Mouse (Mus musculus) midbrain, embryonic 11.5 days (tissue): ENCODE results near the gene D17H6S53E. TPM values are rescaled to one million over a fixed set of nuclear protein-coding genes. Genes with fewer than 3 reads are reported as not detected.
A peak's percentile ranks its signal among the peaks of the same experiment; 100 is the strongest.
"Not testable (repeated sequence)": the region's sequence is repeated elsewhere in the genome, so short reads cannot be mapped to it uniquely, and the experiment has no call there.

ENCODE experiments used
- ATAC-seq: fragments of 200-750 bp; cut with Nextera tagmentation; 2 replicates; pipeline ENCODE4 v1.8.0; 2017; ENCODE audit warnings: moderate TSS enrichment, moderate library complexity; ENCODE audit not compliant: low FRiP score
- DNase-seq: peaks from one replicate; pipeline ENCODE4 v3.0.0; 2015; ENCODE audit warnings: low spot score; ENCODE audit errors: missing footprints
- H3K27ac ChIP-seq: fragments of 300-500 bp; sonication (generic); 2 replicates; pipeline ENCODE4 v1.5.1; 2014; ENCODE audit warnings: low read depth, low read length
- H3K27me3 ChIP-seq: fragments of 300-500 bp; sonication (generic); 2 replicates; pipeline ENCODE4 v1.6.1; 2014; ENCODE audit warnings: mild to moderate bottlenecking, low read length, moderate library complexity, mixed read lengths; ENCODE audit not compliant: control insufficient read depth, insufficient read depth
- H3K36me3 ChIP-seq: fragments of 300-500 bp; sonication (generic); 2 replicates; pipeline ENCODE4 v1.6.1; 2014; ENCODE audit warnings: mild to moderate bottlenecking, low read length, moderate library complexity, mixed read lengths; ENCODE audit not compliant: control insufficient read depth, insufficient read depth
- H3K4me1 ChIP-seq: fragments of 300-500 bp; sonication (generic); 2 replicates; pipeline ENCODE4 v1.6.1; 2014; ENCODE audit warnings: low read length; ENCODE audit not compliant: control insufficient read depth, insufficient read depth
- H3K4me2 ChIP-seq: fragments of 300-500 bp; sonication (generic); 2 replicates; pipeline ENCODE4 v1.6.1; 2014; ENCODE audit warnings: mild to moderate bottlenecking, moderate library complexity
- H3K4me3 ChIP-seq: fragments of 300-500 bp; sonication (generic); 2 replicates; pipeline ENCODE4 v1.5.1; 2014; ENCODE audit warnings: low read depth, low read length
- H3K9ac ChIP-seq: fragments of 300-500 bp; sonication (generic); 2 replicates; pipeline ENCODE4 v1.6.1; 2014; ENCODE audit warnings: low read length
- H3K9me3 ChIP-seq: fragments of 300-500 bp; sonication (generic); 2 replicates; pipeline ENCODE4 v1.6.1; 2016; ENCODE audit warnings: low read length; ENCODE audit not compliant: control insufficient read depth
- WGBS: fragments of 180-500 bp; shearing (Covaris S2); extraction: QIAGEN DNeasy Blood & Tissue Kit; methylation state at CpG from one replicate; pipeline ENCODE4 v1.1.7; 2014; 5-methylcytosine and 5-hydroxymethylcytosine counted together
- polyA plus RNA-seq: library from polyadenylated mRNA; unstranded; fragments of >200 nt; fragmentation: Nextera tagmentation; extraction: Ambion mirVana; gene quantifications from 2 replicates; pipeline ENCODE4 v1.2.1, GENCODE M21; 2014

Gene D17H6S53E
- polyA plus RNA-seq, 1 experiment from 2014 or later, result 8.1 TPM

DNA sequence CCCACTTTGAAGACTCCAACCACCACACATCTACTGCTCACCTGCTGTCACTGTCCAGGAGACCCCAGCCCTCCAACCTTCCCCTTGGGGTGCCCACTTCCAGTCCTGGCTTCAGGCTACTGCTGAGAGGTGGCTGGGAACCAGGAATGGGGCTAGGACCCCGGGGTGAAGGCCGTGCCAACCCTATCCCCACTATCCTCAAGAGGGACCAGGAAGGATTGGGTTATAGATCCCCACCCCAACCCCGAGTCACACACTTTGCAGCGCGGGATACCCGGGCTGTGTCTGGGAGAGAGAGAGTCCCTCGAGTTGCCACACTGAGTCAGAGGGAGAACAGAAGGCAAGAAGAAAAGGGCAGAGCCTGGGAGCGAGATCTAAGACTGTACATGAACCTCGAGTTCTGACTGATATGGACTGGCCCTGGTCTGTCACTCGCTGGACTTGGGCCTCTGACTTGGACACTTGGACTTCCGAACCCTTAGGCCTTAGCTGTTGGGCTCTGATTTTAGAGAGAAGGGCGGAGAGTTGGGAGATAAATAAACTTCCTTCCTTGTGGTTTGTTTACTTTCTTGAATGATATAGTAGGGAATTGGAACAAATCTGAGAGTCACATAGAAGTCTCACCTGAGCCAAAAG, 1.8 kb upstream of the D17H6S53E start:
- ATAC-seq, H3K9me3 ChIP-seq, H3K27ac ChIP-seq, H3K36me3 ChIP-seq, DNase-seq, H3K27me3 ChIP-seq, H3K4me2 ChIP-seq, H3K4me3 ChIP-seq, H3K9ac ChIP-seq: not testable (repeated sequence)
- WGBS, result 93% methylated on average over 12 of the region's 12 CpGs
- H3K4me1 ChIP-seq, result peaks cover 23% of the 10 kb centered on the region

DNA sequence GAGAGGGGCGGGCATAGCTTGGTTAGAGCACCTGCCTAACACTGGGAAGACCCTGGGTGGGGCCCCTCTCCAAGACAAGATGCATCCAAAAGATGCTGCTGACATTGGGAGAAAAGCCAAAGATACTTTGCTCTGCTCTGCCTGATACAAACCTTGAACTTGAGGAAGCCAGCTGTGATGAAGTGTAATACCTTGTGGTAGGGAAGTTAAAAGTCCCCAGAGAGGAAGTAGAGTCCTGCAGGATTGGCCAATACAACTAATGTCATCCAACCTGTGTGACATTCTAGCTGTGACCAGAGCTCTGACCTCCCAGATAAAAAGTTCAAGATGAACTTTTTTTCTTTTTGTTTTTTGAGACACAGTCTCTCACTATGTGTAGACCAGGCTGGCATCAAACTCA, 1.1 kb upstream of the D17H6S53E start:
- Histone ChIP-seq H3K9ac (no peak overlapping the region), H3K27me3 (no peaks in the 10 kb centered on the region), H3K4me3 (no peak overlapping the region), H3K9me3 (no peaks in the 10 kb centered on the region), H3K27ac (no peak overlapping the region), H3K36me3 (no peaks in the 10 kb centered on the region; the same call in 1 of the 2 replicates), H3K4me2 (no peak overlapping the region), H3K4me1 (peaks cover 21% of the 10 kb centered on the region)
- 100% methylated on average over 1 of the region's 1 CpGs for WGBS
- DNase-seq (no peak), ATAC-seq (no peak)

- H3K4me2 ChIP-seq, result peak overlapping the region; percentile 75
- peaks cover 16% of the 10 kb centered on the region for H3K4me1 ChIP-seq
- no peak for DNase-seq
- WGBS, result 40% methylated on average over 6 of the region's 6 CpGs
- ATAC-seq, result no peak
- H3K9me3 ChIP-seq, result no peaks in the 10 kb centered on the region
- no peak overlapping the region for H3K27ac ChIP-seq
- peak overlapping the region; percentile 62 for H3K4me3 ChIP-seq
- H3K27me3 ChIP-seq, result no peaks in the 10 kb centered on the region
- no peaks in the 10 kb centered on the region; the same call in 1 of the 2 replicates for H3K36me3 ChIP-seq
- peak overlapping the region; percentile 92 for H3K9ac ChIP-seq
These were observed 595 bp upstream of the D17H6S53E start for GRCm38 (mm10) chr17:35125578-35125977.

GRCm38 (mm10) chr17:35127017-35127416, 844 bp downstream of the D17H6S53E start:
- ATAC-seq (no peak), DNase-seq (no peak)
- H3K4me2 ChIP-seq, result peak overlapping the region; percentile 75
- 78% methylated on average over 13 of the region's 13 CpGs for WGBS
- no peaks in the 10 kb centered on the region for H3K27me3 ChIP-seq
- H3K27ac ChIP-seq, result no peak overlapping the region
- peaks cover 16% of the 10 kb centered on the region for H3K4me1 ChIP-seq
- peak overlapping the region; percentile 92; the same call in 1 of the 2 replicates for H3K9ac ChIP-seq
- H3K36me3 ChIP-seq, result no peaks in the 10 kb centered on the region; the same call in 1 of the 2 replicates
- peak overlapping the region; percentile 62 for H3K4me3 ChIP-seq
- no peaks in the 10 kb centered on the region for H3K9me3 ChIP-seq

- Histone ChIP-seq H3K4me2 (no peak overlapping the region), H3K27me3 (no peaks in the 10 kb centered on the region), H3K4me1 (peaks cover 14% of the 10 kb centered on the region), H3K9me3 (no peaks in the 10 kb centered on the region), H3K9ac (no peak overlapping the region), H3K4me3 (no peak overlapping the region), H3K36me3 (no peaks in the 10 kb centered on the region), H3K27ac (no peak overlapping the region)
- 69% methylated on average over 11 of the region's 11 CpGs for WGBS
- DNase-seq, result no peak
- no peak for ATAC-seq
These were observed 2.8 kb downstream of the D17H6S53E start for GRCm38 (mm10) chr17:35128996-35129395.

- Histone ChIP-seq H3K36me3 (no peaks in the 10 kb centered on the region), H3K27ac (no peak overlapping the region), H3K4me3 (no peak overlapping the region), H3K4me2 (no peak overlapping the region), H3K9me3 (no peaks in the 10 kb centered on the region), H3K9ac (no peak overlapping the region), H3K4me1 (peaks cover 8% of the 10 kb centered on the region), H3K27me3 (no peaks in the 10 kb centered on the region)
- WGBS, result 90% methylated on average over 8 of the region's 8 CpGs
- DNase-seq (no peak), ATAC-seq (no peak)
These were observed 4.9 kb downstream of the D17H6S53E start for GRCm38 (mm10) chr17:35131038-35131437.

- H3K27ac ChIP-seq, result no peak within 1 kb of the TSS
- no peak within 1 kb of the TSS for H3K4me3 ChIP-seq
- ATAC-seq (no peak), DNase-seq (no peak)
- H3K36me3 ChIP-seq, result no peaks in the 10 kb centered on the region
- no peak within 1 kb of the TSS for H3K4me2 ChIP-seq
- H3K9ac ChIP-seq, result no peak within 1 kb of the TSS
- H3K9me3 ChIP-seq, result no peaks in the 10 kb centered on the region
- 87% methylated on average over 15 of the region's 15 CpGs for WGBS
- no peaks in the 10 kb centered on the region for H3K27me3 ChIP-seq
- H3K4me1 ChIP-seq, result peaks cover 9% of the 10 kb centered on the region
These were observed 5.5 kb downstream of the D17H6S53E start, which contains the start of gene Apom for GRCm38 (mm10) chr17:35131500-35132173. Apom (minus strand) TSS chr17:35132050.

GRCm38 (mm10) chr17:35132174-35132560, 6.0 kb downstream of the D17H6S53E start:
- Histone ChIP-seq H3K4me3 (no peak overlapping the region), H3K9ac (no peak overlapping the region), H3K27me3 (no peaks in the 10 kb centered on the region), H3K4me1 (peaks cover 9% of the 10 kb centered on the region), H3K4me2 (no peak overlapping the region), H3K36me3 (no peaks in the 10 kb centered on the region), H3K27ac (no peak overlapping the region), H3K9me3 (no peaks in the 10 kb centered on the region)
- WGBS, result 82% methylated on average over 3 of the region's 3 CpGs
- ATAC-seq, result no peak
- DNase-seq, result no peak

- Histone ChIP-seq H3K9ac (no peak overlapping the region), H3K36me3 (peaks cover 2% of the 10 kb centered on the region; the same call in 1 of the 2 replicates), H3K9me3 (no peaks in the 10 kb centered on the region), H3K27ac (no peak overlapping the region), H3K4me2 (no peak overlapping the region), H3K4me3 (no peak overlapping the region), H3K27me3 (no peaks in the 10 kb centered on the region), H3K4me1 (peaks cover 12% of the 10 kb centered on the region)
- ATAC-seq (no peak), DNase-seq (no peak)
- 92% methylated on average over 7 of the region's 7 CpGs for WGBS
These were observed 7.3 kb downstream of the D17H6S53E start for GRCm38 (mm10) chr17:35133517-35133916.
